Mouse (Mus musculus): Measurements from ENCODE around the gene Ncoa7. TPM values are rescaled to one million over a fixed set of nuclear protein-coding genes. Genes with fewer than 3 reads are reported as not detected.
"Not testable (repeated sequence)": the region's sequence is repeated elsewhere in the genome, so short reads cannot be mapped to it uniquely, and the experiment has no call there.

The Ncoa7 gene
- polyA plus RNA-seq, 1 experiment from 2014 or later, result 24.3 TPM

- ATAC-seq, result no peak
- POLR2A ChIA-PET, result interaction anchor here (0.6 kb wide), 1 partner anchor 27 kb away, joined by 3 read pairs; no protein-coding TSS in a partner anchor
- no peak for DNase-seq (ENCODE audit: low read depth, low spot score)
- TF ChIP-seq CTCF (IDR thresholded peaks at IDR 0.05), result no peak
- CTCF ChIA-PET, result no interaction called here
- no peaks in the 10 kb centered on the region for H3K27me3 ChIP-seq
- in situ Hi-C loops (cut with MboI; ENCODE audit: low pct_unique_long_range_greater_than_20kb), result no loop called here
Observed at GRCm38 (mm10) chr10:30787684-30788339, 15.3 kb downstream of the Ncoa7 start.

GRCm38 (mm10) chr10:30786103-30786754, 16.9 kb downstream of the Ncoa7 start:
- ChIA-PET CTCF (no interaction called here), POLR2A (interaction anchor here (1.2 kb wide), 1 partner anchor 14 kb away, joined by 4 read pairs; no protein-coding TSS in a partner anchor)
- no peak for TF ChIP-seq CTCF (IDR thresholded peaks at IDR 0.05)
- ATAC-seq (no peak), DNase-seq (ENCODE audit: low read depth, low spot score) (no peak)
- in situ Hi-C loops (cut with MboI; ENCODE audit: low pct_unique_long_range_greater_than_20kb), result no loop called here
- H3K27me3 ChIP-seq, result no peaks in the 10 kb centered on the region

- DNase-seq (ENCODE audit: low read depth, low spot score); in situ Hi-C loops (cut with MboI; ENCODE audit: low pct_unique_long_range_greater_than_20kb); ATAC-seq; CTCF ChIA-PET; POLR2A ChIA-PET; H3K27me3 ChIP-seq: not testable (repeated sequence)
Observed at GRCm38 (mm10) chr10:30780921-30781320, 22.2 kb downstream of the Ncoa7 start.

GRCm38 (mm10) chr10:30778240-30778639, 24.9 kb downstream of the Ncoa7 start:
- ChIA-PET POLR2A (no interaction called here), CTCF (interaction anchor here (1.2 to 1.3 kb wide), 2 partner anchors 9 to 16 kb away, joined by 3 read pairs; no protein-coding TSS in a partner anchor)
- no peaks in the 10 kb centered on the region for H3K27me3 ChIP-seq
- DNase-seq (ENCODE audit: low read depth, low spot score) (no peak), ATAC-seq (peak; percentile 97)
- in situ Hi-C loops (cut with MboI; ENCODE audit: low pct_unique_long_range_greater_than_20kb), result no loop called here
- no peak for TF ChIP-seq CTCF (IDR thresholded peaks at IDR 0.05)

- CTCF ChIA-PET, result no interaction called here
- in situ Hi-C loops (cut with MboI; ENCODE audit: low pct_unique_long_range_greater_than_20kb), result no loop called here
- TF ChIP-seq CTCF (IDR thresholded peaks at IDR 0.05), result no peak
- ATAC-seq (no peak), DNase-seq (ENCODE audit: low read depth, low spot score) (no peak)
- no peaks in the 10 kb centered on the region for H3K27me3 ChIP-seq
- POLR2A ChIA-PET, result no interaction called here
Observed at GRCm38 (mm10) chr10:30775987-30776386, 27.1 kb downstream of the Ncoa7 start.

GRCm38 (mm10) chr10:30775568-30775967, 27.6 kb downstream of the Ncoa7 start:
- in situ Hi-C loops (cut with MboI; ENCODE audit: low pct_unique_long_range_greater_than_20kb), result no loop called here
- no peak for DNase-seq (ENCODE audit: low read depth, low spot score)
- CTCF ChIA-PET, result interaction anchor here (0.9 to 1.3 kb wide), 2 partner anchors 12 to 19 kb away, joined by 3 read pairs; no protein-coding TSS in a partner anchor
- no peak for ATAC-seq
- POLR2A ChIA-PET, result no interaction called here
- no peaks in the 10 kb centered on the region for H3K27me3 ChIP-seq
- TF ChIP-seq CTCF (IDR thresholded peaks at IDR 0.05), result no peak

GRCm38 (mm10) chr10:30774396-30774795, 28.7 kb downstream of the Ncoa7 start:
- CTCF ChIA-PET, result interaction anchor here (0.9 to 1.4 kb wide), 3 partner anchors 11 to 21 kb away, joined by 3 read pairs; no protein-coding TSS in a partner anchor
- DNase-seq (ENCODE audit: low read depth, low spot score) (no peak), ATAC-seq (no peak)
- in situ Hi-C loops (cut with MboI; ENCODE audit: low pct_unique_long_range_greater_than_20kb), result no loop called here
- POLR2A ChIA-PET, result no interaction called here
- no peak for TF ChIP-seq CTCF (IDR thresholded peaks at IDR 0.05)
- H3K27me3 ChIP-seq, result no peaks in the 10 kb centered on the region

- no peak for TF ChIP-seq CTCF (IDR thresholded peaks at IDR 0.05)
- POLR2A ChIA-PET, result interaction anchor here (1.6 kb wide), 1 partner anchor 14 kb away, joined by 4 read pairs; no protein-coding TSS in a partner anchor
- in situ Hi-C loops (cut with MboI; ENCODE audit: low pct_unique_long_range_greater_than_20kb), result no loop called here
- DNase-seq (ENCODE audit: low read depth, low spot score) (no peak), ATAC-seq (no peak)
- CTCF ChIA-PET, result interaction anchor here (0.7 to 1.5 kb wide), 6 partner anchors 12 to 40 kb away, joined by 3 to 5 read pairs (median 3); no protein-coding TSS in a partner anchor
- no peaks in the 10 kb centered on the region for H3K27me3 ChIP-seq
Observed at GRCm38 (mm10) chr10:30773181-30773580, 29.9 kb downstream of the Ncoa7 start.

- TF ChIP-seq CTCF (IDR thresholded peaks at IDR 0.05), result no peak
- in situ Hi-C loops (cut with MboI; ENCODE audit: low pct_unique_long_range_greater_than_20kb), result no loop called here
- CTCF ChIA-PET, result interaction anchor here (1.0 to 1.2 kb wide), 3 partner anchors 11 to 26 kb away, joined by 3 to 4 read pairs (median 3); no protein-coding TSS in a partner anchor
- no peak for DNase-seq (ENCODE audit: low read depth, low spot score)
- no peaks in the 10 kb centered on the region for H3K27me3 ChIP-seq
- peak; percentile 26 for ATAC-seq
- POLR2A ChIA-PET, result interaction anchor here (0.6 to 1.6 kb wide), 3 partner anchors 8 to 23 kb away, joined by 3 to 4 read pairs (median 4); no protein-coding TSS in a partner anchor
Observed at GRCm38 (mm10) chr10:30771417-30772158, 31.5 kb downstream of the Ncoa7 start.

- in situ Hi-C loops (cut with MboI; ENCODE audit: low pct_unique_long_range_greater_than_20kb), result no loop called here
- TF ChIP-seq CTCF (IDR thresholded peaks at IDR 0.05), result no peak
- ChIA-PET CTCF (interaction anchor here (1.1 to 1.4 kb wide), 3 partner anchors 9 to 15 kb away, joined by 3 to 4 read pairs (median 3); no protein-coding TSS in a partner anchor), POLR2A (interaction anchor here (0.6 to 1.2 kb wide), 2 partner anchors 15 to 21 kb away, joined by 3 to 4 read pairs; no protein-coding TSS in a partner anchor)
- ATAC-seq, result no peak
- DNase-seq (ENCODE audit: low read depth, low spot score), result no peak
- H3K27me3 ChIP-seq, result no peaks in the 10 kb centered on the region
Observed at GRCm38 (mm10) chr10:30768820-30769219, 34.3 kb downstream of the Ncoa7 start.

Measured in Patski (cell line).